In the genomic region with DNA sequence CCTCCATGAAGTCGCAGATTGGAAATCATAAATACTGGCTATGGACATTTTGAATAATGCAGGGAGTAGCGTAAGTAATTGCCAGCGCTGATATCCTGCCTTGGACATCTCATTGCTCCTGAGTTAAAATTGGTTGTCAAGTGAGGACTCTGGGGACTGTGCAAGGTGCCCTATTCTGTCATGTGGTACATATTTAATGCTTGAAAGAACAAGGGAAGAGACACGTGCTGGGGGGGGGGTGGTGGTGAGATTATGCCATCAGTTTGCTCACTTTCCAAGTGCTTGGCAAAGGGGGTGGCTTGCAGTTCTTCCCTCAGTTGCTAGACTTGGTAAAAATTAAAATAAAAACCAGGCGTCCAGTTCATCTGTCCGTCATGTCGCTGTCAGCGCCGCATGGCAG, we compare ENCODE assay signal across 10 mouse cellular contexts.
DNase-seq lines count a peak whose midpoint lies in the region; ATAC-seq lines count a peak whose summit lies in the region.
"Had no signal": no experiment of that assay in that cellular context is flagged by ENCODE, and none has a peak within 500 bp of the region (broad histone marks: within the 10 kb centered on the region; RNA-seq: fewer than 3 reads in every experiment).

No protein-coding gene starts in this region.

- no peak for DNase-seq in kidney, postnatal 4 days
- DNase-seq in limb, embryonic 10.5 days (ENCODE audit: low spot score), result no peak
- no peak for DNase-seq in right cerebral cortex, postnatal 25 days
- DNase-seq in testis, postnatal 10 days (ENCODE audit: low spot score), result no peak
- DNase-seq: thymus, postnatal 14 days had no signal

- H3K4me1 ChIP-seq in kidney, embryonic 15.5 days, result peaks cover 11% of the 10 kb centered on the region; the same call in 1 of the 2 replicates
- peaks cover 12% of the 10 kb centered on the region for H3K4me1 ChIP-seq in forebrain, embryonic 12.5 days
- peaks cover 12% of the 10 kb centered on the region; the same call in 1 of the 2 replicates for H3K4me1 ChIP-seq in limb, embryonic 10.5 days
- peaks cover 23% of the 10 kb centered on the region for H3K4me1 ChIP-seq in neural tube, embryonic 13.5 days (replicated peaks)

- H3K9ac ChIP-seq in kidney, embryonic 15.5 days, result no peak overlapping the region
- H3K9ac ChIP-seq in forebrain, embryonic 12.5 days, result peak overlapping the region; percentile 61
- peak overlapping the region; percentile 70 for H3K9ac ChIP-seq in neural tube, embryonic 13.5 days
- H3K9ac ChIP-seq: liver, embryonic 14.5 days had no signal

- ATAC-seq in kidney, embryonic 15.5 days (replicated peaks; ENCODE audit: low FRiP score), result no peak
- peak; percentile 50 for ATAC-seq in forebrain, embryonic 12.5 days (ENCODE audit: low FRiP score)
- ATAC-seq in neural tube, embryonic 13.5 days (ENCODE audit: low read depth), result peak; percentile 60
- ATAC-seq: inflammation-experienced regulatory T-cells, adult 6 months had no signal

- no peaks in the 10 kb centered on the region for H3K36me3 ChIP-seq in kidney, embryonic 15.5 days
- H3K36me3 ChIP-seq in forebrain, embryonic 12.5 days (replicated peaks), result no peaks in the 10 kb centered on the region
- H3K36me3 ChIP-seq in limb, embryonic 10.5 days, result no peaks in the 10 kb centered on the region
- H3K36me3 ChIP-seq in neural tube, embryonic 13.5 days, result no peaks in the 10 kb centered on the region

- 36% methylated on average over 9 of the region's 9 CpGs for WGBS in kidney, embryonic 15.5 days
- WGBS in forebrain, embryonic 12.5 days, result 28% methylated on average over 9 of the region's 9 CpGs
- WGBS in limb, embryonic 10.5 days, result 47% methylated on average over 9 of the region's 9 CpGs
- WGBS in neural tube, embryonic 13.5 days, result 16% methylated on average over 9 of the region's 9 CpGs

- 0 out of 2 replicates have a peak overlapping the region, but pooled peaks have one; percentile 30 for H3K4me3 ChIP-seq in kidney, embryonic 15.5 days (replicated peaks)
- peak overlapping the region; percentile 47 for H3K4me3 ChIP-seq in forebrain, embryonic 12.5 days (replicated peaks)
- H3K4me3 ChIP-seq in limb, embryonic 10.5 days, result peak overlapping the region; percentile 45; the same call in 1 of the 2 replicates
- H3K4me3 ChIP-seq in neural tube, embryonic 13.5 days, result peak overlapping the region; percentile 47

- H3K9me3 ChIP-seq in kidney, embryonic 15.5 days (replicated peaks), result no peaks in the 10 kb centered on the region
- H3K9me3 ChIP-seq in forebrain, embryonic 12.5 days, result no peaks in the 10 kb centered on the region
- no peaks in the 10 kb centered on the region for H3K9me3 ChIP-seq in limb, embryonic 10.5 days (replicated peaks)
- H3K9me3 ChIP-seq in neural tube, embryonic 13.5 days, result no peaks in the 10 kb centered on the region

- H3K27me3 ChIP-seq in kidney, embryonic 15.5 days, result peaks cover 42% of the 10 kb centered on the region
- peaks cover 42% of the 10 kb centered on the region for H3K27me3 ChIP-seq in forebrain, embryonic 12.5 days
- peaks cover 52% of the 10 kb centered on the region for H3K27me3 ChIP-seq in limb, embryonic 10.5 days (ENCODE audit: low read depth, poor library complexity, severe bottlenecking)
- peaks cover 24% of the 10 kb centered on the region for H3K27me3 ChIP-seq in neural tube, embryonic 13.5 days

- H3K27ac ChIP-seq in kidney, embryonic 15.5 days, result no peak overlapping the region
- peak overlapping the region; percentile 59; the same call in 1 of the 2 replicates for H3K27ac ChIP-seq in forebrain, embryonic 12.5 days
- no peak overlapping the region for H3K27ac ChIP-seq in limb, embryonic 10.5 days
- H3K27ac ChIP-seq in neural tube, embryonic 13.5 days (replicated peaks), result peak overlapping the region; percentile 87
- H3K27ac ChIP-seq: liver, embryonic 14.5 days had no signal

- H3K4me2 ChIP-seq in kidney, embryonic 15.5 days, result peak overlapping the region; percentile 60
- peak overlapping the region; percentile 77 for H3K4me2 ChIP-seq in forebrain, embryonic 12.5 days
- H3K4me2 ChIP-seq in neural tube, embryonic 13.5 days, result peak overlapping the region; percentile 70

Comparison
In these comparisons a context has a peak if more than half of its experiments do, and no peak if none do; other contexts are left out.
1. H3K27ac ChIP-seq: peak in forebrain, embryonic 12.5 days (single experiment) and neural tube, embryonic 13.5 days (single experiment); none in kidney, embryonic 15.5 days (single experiment) and limb, embryonic 10.5 days (single experiment).
2. Peak in every context shown above with its lines, with median percentiles within 50 percentile points of each other: H3K4me2 ChIP-seq and H3K4me3 ChIP-seq.